Comparison of ENCODE assay signal across 20 mouse cellular contexts in the genomic region with DNA sequence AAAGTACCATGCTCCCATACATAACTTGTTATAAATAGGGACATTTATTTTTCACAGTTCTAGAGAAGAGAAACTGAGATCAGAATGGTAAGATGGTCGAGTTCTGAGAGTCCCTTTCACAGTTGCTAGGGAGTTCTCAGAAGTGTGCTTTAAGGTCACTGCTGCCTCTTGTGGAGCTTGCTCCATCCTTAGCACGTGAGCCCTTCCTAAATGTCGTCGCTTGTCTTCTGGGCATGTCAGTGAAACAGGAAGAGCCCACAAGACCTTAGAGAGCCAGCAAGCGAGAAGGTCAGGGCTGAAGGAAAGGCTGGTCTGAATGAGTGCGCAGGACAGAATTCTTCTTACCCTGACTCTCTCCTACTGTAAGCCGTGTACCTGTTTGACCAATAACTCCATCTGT. TPM values are rescaled to one million over a fixed set of nuclear protein-coding genes. Genes with fewer than 3 reads are reported as not detected.
A peak's percentile ranks its signal among the peaks of the same experiment; 100 is the strongest.
DNase-seq lines count a peak whose midpoint lies in the region; ATAC-seq and TF ChIP-seq lines count a peak whose summit lies in the region.
"Had no signal": no experiment of that assay in that cellular context is flagged by ENCODE, and none has a peak within 500 bp of the region (broad histone marks: within the 10 kb centered on the region; RNA-seq: fewer than 3 reads in every experiment).

No protein-coding gene starts in this region.

- H3K27ac ChIP-seq in CH12.LX (ENCODE audit: insufficient read depth, low read depth) = no peak overlapping the region
- H3K27ac ChIP-seq in limb, embryonic 10.5 days = no peak overlapping the region
- H3K27ac ChIP-seq: embryonic facial prominence, embryonic 10.5 days; embryonic facial prominence, embryonic 12.5 days; forebrain, embryonic 13.5 days; forebrain, embryonic 15.5 days had no signal

- H3K27me3 ChIP-seq in CH12.LX (replicated peaks) = no peaks in the 10 kb centered on the region
- no peaks in the 10 kb centered on the region for H3K27me3 ChIP-seq in limb, embryonic 10.5 days (ENCODE audit: low read depth, poor library complexity, severe bottlenecking)
- H3K27me3 ChIP-seq: embryonic facial prominence, embryonic 12.5 days; forebrain, embryonic 13.5 days; forebrain, embryonic 15.5 days had no signal

- TF ChIP-seq EP300 in CH12.LX (IDR thresholded peaks at IDR 0.05; ENCODE audit: low read length) = no peak

- no peaks in the 10 kb centered on the region for H3K79me2 ChIP-seq in CH12.LX (replicated peaks; ENCODE audit: control insufficient read depth, extremely low read depth, insufficient read depth, poor library complexity, severe bottlenecking)

- H3K9ac ChIP-seq in CH12.LX (ENCODE audit: insufficient read depth, low read depth) = no peak overlapping the region
- H3K9ac ChIP-seq: embryonic facial prominence, embryonic 12.5 days; forebrain, embryonic 13.5 days; forebrain, embryonic 15.5 days; forebrain, postnatal 0 days had no signal

- 74% methylated on average over 7 of the region's 7 CpGs for WGBS in limb, embryonic 10.5 days

- no peak for TF ChIP-seq RAD21 in CH12.LX (IDR thresholded peaks at IDR 0.05; ENCODE audit: low read depth, low read length)

- in situ Hi-C loops in CH12.LX (cut with MboI; ENCODE audit: low pct_ligation_motif_present, low pct_unique_long_range_greater_than_20kb, low sequenced_read_pairs) = no loop called here

- no peak for DNase-seq in CH12.LX (ENCODE audit: extremely low read depth)
- peak; percentile 17 for DNase-seq in limb, embryonic 10.5 days (ENCODE audit: low spot score)
- DNase-seq in adrenal gland, postnatal 36 days = no peak
- DNase-seq: adrenal gland, adult 2 months; adrenal gland, postnatal 10 days; adrenal gland, postnatal 25 days; B cell, adult 2 months; cerebellum, adult 11-12 months; cerebellum, adult 2 months; cerebellum, adult 9-10 months; cerebellum, postnatal 10 days; cerebellum, postnatal 25 days; forebrain, postnatal 0 days had no signal

- dilution Hi-C loops in CH12.LX (cut with MboI; ENCODE audit: extremely low pct_ligation_motif_present, extremely low pct_unique_long_range_greater_than_20kb, low sequenced_read_pairs) = no loop called here

- ATAC-seq in megakaryocyte progenitor cell, adult 5-6 weeks (replicated peaks; ENCODE audit: poor library complexity) = peak; percentile 59
- no peak for ATAC-seq in megakaryocyte-erythroid progenitor cell, adult 5-6 weeks (replicated peaks; ENCODE audit: low FRiP score, low TSS enrichment, poor library complexity, severe bottlenecking)
- ATAC-seq: CD4-positive, CD25-positive, alpha-beta regulatory T cell, adult 4 months; forebrain, embryonic 13.5 days; forebrain, embryonic 15.5 days; forebrain, postnatal 0 days had no signal

- H3K4me1 ChIP-seq in CH12.LX (ENCODE audit: control insufficient read depth in 1 of 2, insufficient read depth in 2 of 2) = peaks cover 0 to 20% of the 10 kb centered on the region in 2 experiments; a peak in 3 of 4 replicates
- H3K4me1 ChIP-seq in limb, embryonic 10.5 days = no peaks in the 10 kb centered on the region
- H3K4me1 ChIP-seq: embryonic facial prominence, embryonic 10.5 days; embryonic facial prominence, embryonic 12.5 days; forebrain, embryonic 13.5 days; forebrain, embryonic 15.5 days had no signal

- H3K4me2 ChIP-seq in CH12.LX (ENCODE audit: insufficient read depth, low read depth, poor library complexity, severe bottlenecking) = no peak overlapping the region
- H3K4me2 ChIP-seq: embryonic facial prominence, embryonic 12.5 days; forebrain, embryonic 13.5 days; forebrain, embryonic 15.5 days had no signal

- H3K9me3 ChIP-seq in CH12.LX (replicated peaks; ENCODE audit: low read length) = no peaks in the 10 kb centered on the region
- no peaks in the 10 kb centered on the region for H3K9me3 ChIP-seq in limb, embryonic 10.5 days (replicated peaks)
- H3K9me3 ChIP-seq: embryonic facial prominence, embryonic 10.5 days; embryonic facial prominence, embryonic 12.5 days; forebrain, embryonic 13.5 days; forebrain, embryonic 15.5 days had no signal

- no peaks in the 10 kb centered on the region for H3K36me3 ChIP-seq in CH12.LX (replicated peaks in 1 of 2; ENCODE audit: control insufficient read depth in 1 of 2, insufficient read depth in 1 of 2, low read length in 1 of 2)
- H3K36me3 ChIP-seq in limb, embryonic 10.5 days = no peaks in the 10 kb centered on the region
- H3K36me3 ChIP-seq: embryonic facial prominence, embryonic 10.5 days; embryonic facial prominence, embryonic 12.5 days; forebrain, embryonic 15.5 days had no signal

- no peak overlapping the region for H3K4me3 ChIP-seq in CH12.LX (replicated peaks in 1 of 3; ENCODE audit: low read depth in 2 of 3, low read length in 2 of 3, poor library complexity in 1 of 3)
- H3K4me3 ChIP-seq in limb, embryonic 10.5 days = no peak overlapping the region
- H3K4me3 ChIP-seq: embryonic facial prominence, embryonic 10.5 days; embryonic facial prominence, embryonic 12.5 days; forebrain, embryonic 13.5 days; forebrain, embryonic 15.5 days had no signal

- TF ChIP-seq POLR2A in CH12.LX (IDR thresholded peaks at IDR 0.05; ENCODE audit: low read depth, low read length) = no peak

- no peak for TF ChIP-seq CTCF in CH12.LX (conservative IDR thresholded peaks at IDR 0.05 in 1 of 2, IDR thresholded peaks at IDR 0.05 in 1 of 2; ENCODE audit: low read depth in 2 of 2, low read length in 2 of 2)

TF ChIP-seq in CH12.LX, 34 proteins besides CTCF, POLR2A, EP300 and RAD21:
- TF ChIP-seq SIN3A (IDR thresholded peaks at IDR 0.05; ENCODE audit: low read length) (no peak), BHLHE40 (IDR thresholded peaks at IDR 0.05; ENCODE audit: low read depth, low read length) (peak; percentile 65)

RNA-seq across cellular contexts. Expression of a gene that starts 57.8 kb away (rescaled TPM):
- 40.6 and 42.9 TPM in 2 replicates for total RNA-seq in CH12.LX (2012; rRNA removed)
- 77.5 and 94.4 TPM in 2 replicates for total RNA-seq in CH12.LX (2014; rRNA removed)
- 65.4 and 67.3 TPM in 2 replicates for polyA plus RNA-seq in CH12.LX (2012; ENCODE audit: insufficient read length, low read depth)
- polyA plus RNA-seq in limb, embryonic 10.5 days (2016; fragmentation: Nextera tagmentation; extraction: Ambion mirVana) = 23.7 and 24.5 TPM in 2 replicates
- 50.1 and 52.8 TPM in 2 replicates for total RNA-seq in megakaryocyte progenitor cell, adult 5-6 weeks (2015)
- total RNA-seq in megakaryocyte progenitor cell, adult 5-6 weeks (2017) = 41.4 and 56.0 TPM in 2 replicates
- total RNA-seq in megakaryocyte-erythroid progenitor cell, adult 5-6 weeks (2014; fragmentation: Nextera tagmentation) = 20.5 and 21.0 TPM in 2 replicates
- total RNA-seq in megakaryocyte-erythroid progenitor cell, adult 5-6 weeks (2017) = 33.5 and 33.6 TPM in 2 replicates
- total RNA-seq in adrenal gland, postnatal 36 days (2021) = 10 to 100 TPM; 50.6 to 53.1 TPM
